Mouse (Mus musculus) megakaryocyte, embryonic 14.5 days (primary cell): ENCODE data around the gene Cnksr3.

Experiments
- FLI1 ChIP-seq: IDR thresholded peaks from 2 replicates; pipeline ENCODE4 v1.6.1; 2012; ENCODE audit warnings: low read length, inconsistent platforms, mixed read lengths
- GATA1 ChIP-seq: IDR thresholded peaks from 3 replicates; pipeline ENCODE4 v1.6.1; 2012; ENCODE audit warnings: mixed read lengths, low read length, inconsistent platforms, borderline replicate concordance

GRCm38 (mm10) chr10:7145614-7146013 lies 66.4 kb downstream of the Cnksr3 start:
- TF ChIP-seq FLI1 (no peak), GATA1 (no peak)
